Mouse (Mus musculus) neural tube, embryonic 12.5 days (tissue): ENCODE measurements around the gene Jsrp1. TPM values are rescaled to one million over a fixed set of nuclear protein-coding genes. Genes with fewer than 3 reads are reported as not detected.

ENCODE experiments used
- ATAC-seq: fragments of 200-750 bp; cut with Nextera tagmentation; 2 replicates; pipeline ENCODE4 v1.8.0; 2017; ENCODE audit warnings: low read depth, mild to moderate bottlenecking, moderate TSS enrichment, moderate library complexity; ENCODE audit not compliant: low FRiP score
- H3K27ac ChIP-seq: fragments of 300-500 bp; sonication (generic); 2 replicates; pipeline ENCODE4 v1.5.1; 2016
- H3K27me3 ChIP-seq: fragments of 300-500 bp; sonication (generic); replicated peaks from 2 replicates; pipeline ENCODE4 v1.6.1; 2016; ENCODE audit warnings: mild to moderate bottlenecking
- H3K36me3 ChIP-seq: fragments of 300-500 bp; sonication (generic); 2 replicates; pipeline ENCODE4 v1.6.1; 2016; ENCODE audit warnings: mild to moderate bottlenecking
- H3K4me1 ChIP-seq: fragments of 300-500 bp; sonication (generic); 2 replicates; pipeline ENCODE4 v1.6.1; 2016
- H3K4me2 ChIP-seq: fragments of 300-500 bp; sonication (generic); replicated peaks from 2 replicates; pipeline ENCODE4 v1.6.1; 2016; ENCODE audit warnings: mild to moderate bottlenecking
- H3K4me3 ChIP-seq: fragments of 300-500 bp; sonication (generic); 2 replicates; pipeline ENCODE4 v1.5.1; 2016
- H3K9ac ChIP-seq: fragments of 300-500 bp; sonication (generic); 2 replicates; pipeline ENCODE4 v1.6.1; 2016; ENCODE audit warnings: mild to moderate bottlenecking
- H3K9me3 ChIP-seq: fragments of 300-500 bp; sonication (generic); 2 replicates; pipeline ENCODE4 v1.6.1; 2016; ENCODE audit warnings: mild to moderate bottlenecking
- WGBS: fragments of 180-500 bp; shearing (Covaris S2); methylation state at CpG from one replicate; pipeline ENCODE4 v1.1.7; 2016; 5-methylcytosine and 5-hydroxymethylcytosine counted together
- polyA plus RNA-seq: library from polyadenylated mRNA; unstranded; fragments of >200 nt; fragmentation: Nextera tagmentation; extraction: Ambion mirVana; gene quantifications from 2 replicates; pipeline ENCODE4 v1.2.1, GENCODE M21; 2016

Gene Jsrp1
- polyA plus RNA-seq, 1 experiment from 2014 or later = 1.6 TPM

GRCm38 (mm10) chr10:80793803-80794202 lies 19.5 kb downstream of the Jsrp1 start:
- H3K9ac ChIP-seq = no peak overlapping the region
- H3K4me1 ChIP-seq = peaks cover 20% of the 10 kb centered on the region
- WGBS = 83% methylated on average over 4 of the region's 4 CpGs
- no peaks in the 10 kb centered on the region for H3K27me3 ChIP-seq
- H3K4me2 ChIP-seq = no peak overlapping the region
- ATAC-seq = no peak
- H3K36me3 ChIP-seq = peaks cover 75% of the 10 kb centered on the region
- no peaks in the 10 kb centered on the region for H3K9me3 ChIP-seq
- no peak overlapping the region for H3K4me3 ChIP-seq
- H3K27ac ChIP-seq = no peak overlapping the region

- Histone ChIP-seq H3K27ac (no peak overlapping the region), H3K27me3 (no peaks in the 10 kb centered on the region), H3K4me1 (peaks cover 20% of the 10 kb centered on the region), H3K4me2 (no peak overlapping the region), H3K9me3 (no peaks in the 10 kb centered on the region), H3K9ac (no peak overlapping the region), H3K36me3 (peaks cover 81% of the 10 kb centered on the region), H3K4me3 (no peak overlapping the region)
- no peak for ATAC-seq
- 94% methylated on average over 13 of the region's 13 CpGs for WGBS
Observed at GRCm38 (mm10) chr10:80793033-80793784, 20.1 kb downstream of the Jsrp1 start.

- Histone ChIP-seq H3K27me3 (no peaks in the 10 kb centered on the region), H3K36me3 (peaks cover 89% of the 10 kb centered on the region), H3K9me3 (no peaks in the 10 kb centered on the region), H3K4me1 (peaks cover 18% of the 10 kb centered on the region), H3K27ac (no peak overlapping the region), H3K4me3 (no peak overlapping the region), H3K9ac (no peak overlapping the region), H3K4me2 (no peak overlapping the region)
- ATAC-seq = no peak
- 80% methylated on average over 41 of the region's 41 CpGs for WGBS
Observed at GRCm38 (mm10) chr10:80792175-80793032, 20.9 kb downstream of the Jsrp1 start.

- Histone ChIP-seq H3K27ac (no peak overlapping the region), H3K9ac (0 out of 2 replicates have a peak overlapping the region, but pooled peaks have one; percentile 3), H3K27me3 (no peaks in the 10 kb centered on the region), H3K9me3 (no peaks in the 10 kb centered on the region), H3K4me3 (no peak overlapping the region), H3K4me1 (peaks cover 10% of the 10 kb centered on the region), H3K4me2 (no peak overlapping the region), H3K36me3 (peaks cover 96% of the 10 kb centered on the region)
- no peak for ATAC-seq
- WGBS = 87% methylated on average over 33 of the region's 33 CpGs
Observed at GRCm38 (mm10) chr10:80791476-80792174, 21.7 kb downstream of the Jsrp1 start.

GRCm38 (mm10) chr10:80790761-80791404 lies 22.4 kb downstream of the Jsrp1 start:
- Histone ChIP-seq H3K4me2 (no peak overlapping the region), H3K27me3 (no peaks in the 10 kb centered on the region), H3K4me1 (peaks cover 3% of the 10 kb centered on the region), H3K36me3 (peaks cover 97% of the 10 kb centered on the region), H3K9ac (0 out of 2 replicates have a peak overlapping the region, but pooled peaks have one; percentile 3), H3K4me3 (no peak overlapping the region), H3K27ac (no peak overlapping the region), H3K9me3 (no peaks in the 10 kb centered on the region)
- no peak for ATAC-seq
- 91% methylated on average over 19 of the region's 19 CpGs for WGBS

GRCm38 (mm10) chr10:80787517-80787916 lies 25.8 kb downstream of the Jsrp1 start:
- no peaks in the 10 kb centered on the region for H3K9me3 ChIP-seq
- H3K4me1 ChIP-seq = no peaks in the 10 kb centered on the region
- H3K4me3 ChIP-seq = no peak overlapping the region
- no peak overlapping the region for H3K9ac ChIP-seq
- peaks cover 98% of the 10 kb centered on the region for H3K36me3 ChIP-seq
- WGBS = 86% methylated on average over 2 of the region's 2 CpGs
- no peak for ATAC-seq
- no peaks in the 10 kb centered on the region for H3K27me3 ChIP-seq
- no peak overlapping the region for H3K4me2 ChIP-seq
- H3K27ac ChIP-seq = no peak overlapping the region

- no peak overlapping the region for H3K4me2 ChIP-seq
- no peaks in the 10 kb centered on the region for H3K27me3 ChIP-seq
- no peak for ATAC-seq
- H3K9me3 ChIP-seq = no peaks in the 10 kb centered on the region
- no peaks in the 10 kb centered on the region for H3K4me1 ChIP-seq
- 94% methylated on average over 11 of the region's 11 CpGs for WGBS
- no peak overlapping the region for H3K4me3 ChIP-seq
- peaks cover 98% of the 10 kb centered on the region for H3K36me3 ChIP-seq
- H3K27ac ChIP-seq = no peak overlapping the region
- no peak overlapping the region for H3K9ac ChIP-seq
Observed at GRCm38 (mm10) chr10:80785963-80786362, 27.3 kb downstream of the Jsrp1 start.

- Histone ChIP-seq H3K4me1 (no peaks in the 10 kb centered on the region), H3K4me3 (no peak overlapping the region), H3K9me3 (no peaks in the 10 kb centered on the region), H3K4me2 (no peak overlapping the region), H3K27ac (no peak overlapping the region), H3K27me3 (no peaks in the 10 kb centered on the region), H3K9ac (no peak overlapping the region), H3K36me3 (peaks cover 98% of the 10 kb centered on the region)
- 80% methylated on average over 12 of the region's 12 CpGs for whole genome bisulfite sequencing
- ATAC-seq = no peak
Observed at GRCm38 (mm10) chr10:80784871-80785270, 28.4 kb downstream of the Jsrp1 start.

- WGBS = 97% methylated on average over 2 of the region's 2 CpGs
- H3K4me2 ChIP-seq = no peak overlapping the region
- H3K27ac ChIP-seq = no peak overlapping the region
- H3K9me3 ChIP-seq = no peaks in the 10 kb centered on the region
- no peak overlapping the region for H3K4me3 ChIP-seq
- no peak for ATAC-seq
- no peaks in the 10 kb centered on the region for H3K4me1 ChIP-seq
- H3K9ac ChIP-seq = no peak overlapping the region
- peaks cover 100% of the 10 kb centered on the region for H3K36me3 ChIP-seq
- no peaks in the 10 kb centered on the region for H3K27me3 ChIP-seq
Observed at GRCm38 (mm10) chr10:80784302-80784701, 29.0 kb downstream of the Jsrp1 start.

GRCm38 (mm10) chr10:80779565-80779964 lies 33.7 kb downstream of the Jsrp1 start:
- no peak for ATAC-seq

GRCm38 (mm10) chr10:80777123-80777522 lies 36.2 kb downstream of the Jsrp1 start:
- Histone ChIP-seq H3K27me3 (no peaks in the 10 kb centered on the region), H3K27ac (no peak overlapping the region), H3K4me3 (no peak overlapping the region), H3K9me3 (no peaks in the 10 kb centered on the region), H3K4me1 (no peaks in the 10 kb centered on the region), H3K9ac (no peak overlapping the region), H3K36me3 (peaks cover 100% of the 10 kb centered on the region), H3K4me2 (no peak overlapping the region)
- ATAC-seq = no peak
- WGBS = 94% methylated on average over 5 of the region's 5 CpGs

More at GRCm38 (mm10) chr10:80779565-80779964, 33.7 kb downstream of the Jsrp1 start:
- Histone ChIP-seq H3K9me3 (no peaks in the 10 kb centered on the region), H3K4me2 (no peak overlapping the region), H3K4me1 (no peaks in the 10 kb centered on the region), H3K36me3 (peaks cover 100% of the 10 kb centered on the region), H3K4me3 (no peak overlapping the region), H3K27me3 (no peaks in the 10 kb centered on the region), H3K27ac (no peak overlapping the region), H3K9ac (no peak overlapping the region)
